Mouse (Mus musculus) heart, embryonic 12.5 days (tissue): ENCODE data around the gene Lgi4. TPM values are rescaled to one million over a fixed set of nuclear protein-coding genes. Genes with fewer than 3 reads are reported as not detected.
A peak's percentile ranks its signal among the peaks of the same experiment; 100 is the strongest.

ENCODE experiments used
- ATAC-seq: fragments of 200-750 bp; cut with Nextera tagmentation; 2 replicates; pipeline ENCODE4 v1.8.0; 2017; ENCODE audit warnings: moderate TSS enrichment, moderate library complexity; ENCODE audit not compliant: insufficient number of reproducible peaks, low FRiP score
- H3K27ac ChIP-seq: fragments of 300-500 bp; sonication (generic); 2 replicates; pipeline ENCODE4 v1.5.1; 2016; ENCODE audit warnings: mild to moderate bottlenecking, moderate library complexity; ENCODE audit not compliant: poor library complexity, severe bottlenecking
- H3K27me3 ChIP-seq: fragments of 300-500 bp; sonication (generic); replicated peaks from 2 replicates; pipeline ENCODE4 v1.6.1; 2016; ENCODE audit warnings: mild to moderate bottlenecking, moderate library complexity
- H3K36me3 ChIP-seq: fragments of 300-500 bp; sonication (generic); 2 replicates; pipeline ENCODE4 v1.6.1; 2016; ENCODE audit warnings: mild to moderate bottlenecking, moderate library complexity
- H3K4me1 ChIP-seq: fragments of 300-500 bp; sonication (generic); replicated peaks from 2 replicates; pipeline ENCODE4 v1.6.1; 2016; ENCODE audit warnings: mild to moderate bottlenecking
- H3K4me2 ChIP-seq: fragments of 300-500 bp; sonication (generic); 2 replicates; pipeline ENCODE4 v1.6.1; 2016; ENCODE audit warnings: mild to moderate bottlenecking, moderate library complexity
- H3K4me3 ChIP-seq: fragments of 300-500 bp; sonication (generic); 2 replicates; pipeline ENCODE4 v1.5.1; 2016; ENCODE audit warnings: mild to moderate bottlenecking
- H3K9ac ChIP-seq: fragments of 300-500 bp; sonication (generic); 2 replicates; pipeline ENCODE4 v1.6.1; 2016; ENCODE audit warnings: mild to moderate bottlenecking, moderate library complexity
- H3K9me3 ChIP-seq: fragments of 300-500 bp; sonication (generic); replicated peaks from 2 replicates; pipeline ENCODE4 v1.6.1; 2016; ENCODE audit warnings: mild to moderate bottlenecking, moderate library complexity
- WGBS: fragments of 180-500 bp; shearing (Covaris S2); methylation state at CpG from one replicate; pipeline ENCODE4 v1.1.7; 2016; 5-methylcytosine and 5-hydroxymethylcytosine counted together
- polyA plus RNA-seq: library from polyadenylated mRNA; unstranded; fragments of >200 nt; fragmentation: Nextera tagmentation; extraction: Ambion mirVana; gene quantifications from 2 replicates; pipeline ENCODE4 v1.2.1, GENCODE M21; 2016

The Lgi4 gene
- polyA plus RNA-seq, 1 experiment from 2014 or later = 0.14 TPM

GRCm38 (mm10) chr7:31088206-31088605, 29.1 kb downstream of the Lgi4 start:
- Histone ChIP-seq H3K9ac (no peak overlapping the region), H3K36me3 (no peaks in the 10 kb centered on the region), H3K4me3 (no peak overlapping the region), H3K27ac (no peak overlapping the region), H3K4me1 (peaks cover 10% of the 10 kb centered on the region; the same call in 1 of the 2 replicates), H3K27me3 (no peaks in the 10 kb centered on the region), H3K9me3 (no peaks in the 10 kb centered on the region), H3K4me2 (no peak overlapping the region)
- no peak for ATAC-seq
- 64% methylated on average over 3 of the region's 3 CpGs for WGBS

GRCm38 (mm10) chr7:31089721-31090120, 30.6 kb downstream of the Lgi4 start:
- 74% methylated on average over 2 of the region's 2 CpGs for WGBS
- ATAC-seq = no peak

GRCm38 (mm10) chr7:31094774-31095501, 35.8 kb downstream of the Lgi4 start:
- WGBS = 21% methylated on average over 12 of the region's 12 CpGs
- no peaks in the 10 kb centered on the region for H3K9me3 ChIP-seq
- no peak overlapping the region for H3K4me3 ChIP-seq
- no peak overlapping the region for H3K9ac ChIP-seq
- no peak overlapping the region for H3K4me2 ChIP-seq
- no peaks in the 10 kb centered on the region for H3K27me3 ChIP-seq
- no peaks in the 10 kb centered on the region for H3K36me3 ChIP-seq
- H3K4me1 ChIP-seq = peaks cover 6% of the 10 kb centered on the region; the same call in 1 of the 2 replicates
- no peak for ATAC-seq
- H3K27ac ChIP-seq = no peak overlapping the region

More at GRCm38 (mm10) chr7:31089721-31090120, 30.6 kb downstream of the Lgi4 start:
- no peak overlapping the region for H3K27ac ChIP-seq
- H3K4me2 ChIP-seq = no peak overlapping the region
- peaks cover 10% of the 10 kb centered on the region; the same call in 1 of the 2 replicates for H3K4me1 ChIP-seq
- no peaks in the 10 kb centered on the region for H3K9me3 ChIP-seq
- no peak overlapping the region for H3K9ac ChIP-seq
- H3K27me3 ChIP-seq = no peaks in the 10 kb centered on the region
- no peak overlapping the region for H3K4me3 ChIP-seq
- no peaks in the 10 kb centered on the region for H3K36me3 ChIP-seq

- Histone ChIP-seq H3K9me3 (no peaks in the 10 kb centered on the region), H3K4me2 (no peak overlapping the region), H3K9ac (no peak overlapping the region), H3K36me3 (no peaks in the 10 kb centered on the region), H3K27me3 (0 out of 2 replicates have a peak, but pooled peaks cover 3% of the 10 kb centered on the region), H3K27ac (no peak overlapping the region), H3K4me3 (no peak overlapping the region), H3K4me1 (peaks cover 6% of the 10 kb centered on the region; the same call in 1 of the 2 replicates)
- 69% methylated on average over 9 of the region's 9 CpGs for WGBS
- no peak for ATAC-seq
Measured at GRCm38 (mm10) chr7:31096892-31097564, 37.9 kb downstream of the Lgi4 start.

- Histone ChIP-seq H3K27ac (no peak overlapping the region), H3K9ac (0 out of 2 replicates have a peak overlapping the region, but pooled peaks have one; percentile 46), H3K4me1 (peaks cover 6% of the 10 kb centered on the region; the same call in 1 of the 2 replicates), H3K4me2 (peak overlapping the region; percentile 63), H3K27me3 (peaks cover 10% of the 10 kb centered on the region; the same call in 1 of the 2 replicates), H3K36me3 (no peaks in the 10 kb centered on the region), H3K4me3 (peak overlapping the region; percentile 27), H3K9me3 (no peaks in the 10 kb centered on the region)
- peak; percentile 88 for ATAC-seq
- 41% methylated on average over 20 of the region's 20 CpGs for WGBS
Measured at GRCm38 (mm10) chr7:31097583-31098248, 38.6 kb downstream of the Lgi4 start.

GRCm38 (mm10) chr7:31098697-31099611, 39.8 kb downstream of the Lgi4 start:
- Histone ChIP-seq H3K4me3 (no peak overlapping the region), H3K4me2 (no peak overlapping the region), H3K9me3 (no peaks in the 10 kb centered on the region), H3K36me3 (no peaks in the 10 kb centered on the region), H3K4me1 (peaks cover 6% of the 10 kb centered on the region), H3K27ac (no peak overlapping the region), H3K9ac (no peak overlapping the region), H3K27me3 (peaks cover 18% of the 10 kb centered on the region; the same call in 1 of the 2 replicates)
- no peak for ATAC-seq
- WGBS = 76% methylated on average over 22 of the region's 22 CpGs

- no peak for ATAC-seq
- Histone ChIP-seq H3K9ac (no peak overlapping the region), H3K4me1 (peaks cover 6% of the 10 kb centered on the region), H3K4me3 (no peak overlapping the region), H3K27me3 (peaks cover 18% of the 10 kb centered on the region; the same call in 1 of the 2 replicates), H3K9me3 (no peaks in the 10 kb centered on the region), H3K4me2 (no peak overlapping the region), H3K27ac (no peak overlapping the region), H3K36me3 (no peaks in the 10 kb centered on the region)
- 78% methylated on average over 6 of the region's 6 CpGs for whole genome bisulfite sequencing
Measured at GRCm38 (mm10) chr7:31099612-31099982, 40.5 kb downstream of the Lgi4 start.

- H3K4me1 ChIP-seq = peaks cover 12% of the 10 kb centered on the region
- H3K36me3 ChIP-seq = no peaks in the 10 kb centered on the region
- peaks cover 18% of the 10 kb centered on the region; the same call in 1 of the 2 replicates for H3K27me3 ChIP-seq
- ATAC-seq = no peak
- no peak overlapping the region for H3K4me3 ChIP-seq
- WGBS = 69% methylated on average over 14 of the region's 14 CpGs
- H3K9me3 ChIP-seq = no peaks in the 10 kb centered on the region
- H3K27ac ChIP-seq = no peak overlapping the region
- H3K4me2 ChIP-seq = no peak overlapping the region
- H3K9ac ChIP-seq = no peak overlapping the region
Measured at GRCm38 (mm10) chr7:31100786-31101185, 41.6 kb downstream of the Lgi4 start.

- H3K4me1 ChIP-seq = peaks cover 16% of the 10 kb centered on the region
- H3K9ac ChIP-seq = no peak overlapping the region
- WGBS = 44% methylated on average over 15 of the region's 15 CpGs
- no peak overlapping the region for H3K4me3 ChIP-seq
- H3K36me3 ChIP-seq = no peaks in the 10 kb centered on the region
- H3K27me3 ChIP-seq = peaks cover 18% of the 10 kb centered on the region; the same call in 1 of the 2 replicates
- peak; percentile 15; the same call in 1 of the 2 replicates for ATAC-seq
- no peaks in the 10 kb centered on the region for H3K9me3 ChIP-seq
- peak overlapping the region; percentile 5; the same call in 1 of the 2 replicates for H3K4me2 ChIP-seq
- H3K27ac ChIP-seq = no peak overlapping the region
Measured at GRCm38 (mm10) chr7:31105061-31105768, 46.1 kb downstream of the Lgi4 start.

GRCm38 (mm10) chr7:31106166-31106565, 47.0 kb downstream of the Lgi4 start:
- WGBS = 56% methylated on average over 3 of the region's 3 CpGs
- Histone ChIP-seq H3K36me3 (no peaks in the 10 kb centered on the region), H3K4me1 (peaks cover 17% of the 10 kb centered on the region), H3K9ac (no peak overlapping the region), H3K27ac (no peak overlapping the region), H3K9me3 (no peaks in the 10 kb centered on the region), H3K4me3 (no peak overlapping the region), H3K4me2 (no peak overlapping the region), H3K27me3 (peaks cover 18% of the 10 kb centered on the region; the same call in 1 of the 2 replicates)
- ATAC-seq = no peak
